Mouse (Mus musculus) liver, embryonic 11.5 days (tissue): ENCODE results near the gene Klhl26. TPM values are rescaled to one million over a fixed set of nuclear protein-coding genes. Genes with fewer than 3 reads are reported as not detected.

Experiments used
- ATAC-seq: fragments of 200-750 bp; cut with Nextera tagmentation; replicated peaks from 2 replicates; pipeline ENCODE4 v1.8.0; 2017; ENCODE audit warnings: moderate number of reproducible peaks, mild to moderate bottlenecking, moderate TSS enrichment, moderate library complexity; ENCODE audit not compliant: low FRiP score
- DNase-seq: peaks from one replicate; pipeline ENCODE4 v3.0.0-alpha.2; 2017; ENCODE audit warnings: low spot score
- H3K27ac ChIP-seq: fragments of 300-500 bp; sonication (generic); 2 replicates; pipeline ENCODE4 v1.5.1; 2014; ENCODE audit warnings: mild to moderate bottlenecking, low read depth, low read length, control low read depth
- H3K27me3 ChIP-seq: fragments of 300-500 bp; sonication (generic); replicated peaks from 2 replicates; pipeline ENCODE4 v1.6.1; 2014; ENCODE audit warnings: low read length, mixed read lengths; ENCODE audit not compliant: control insufficient read depth, insufficient read depth
- H3K36me3 ChIP-seq: fragments of 300-500 bp; sonication (generic); 2 replicates; pipeline ENCODE4 v1.6.1; 2014; ENCODE audit warnings: mild to moderate bottlenecking, low read length, moderate library complexity, mixed read lengths; ENCODE audit not compliant: control insufficient read depth, insufficient read depth
- H3K4me1 ChIP-seq: fragments of 300-500 bp; sonication (generic); replicated peaks from 2 replicates; pipeline ENCODE4 v1.6.1; 2014; ENCODE audit warnings: low read length, mixed read lengths; ENCODE audit not compliant: control insufficient read depth, insufficient read depth
- H3K4me2 ChIP-seq: fragments of 300-500 bp; sonication (generic); 2 replicates; pipeline ENCODE4 v1.6.1; 2014; ENCODE audit warnings: mild to moderate bottlenecking, control low read depth, moderate library complexity
- H3K4me3 ChIP-seq: fragments of 300-500 bp; sonication (generic); 2 replicates; pipeline ENCODE4 v1.5.1; 2014; ENCODE audit warnings: low read depth, low read length, control low read depth
- H3K9ac ChIP-seq: fragments of 300-500 bp; sonication (generic); 2 replicates; pipeline ENCODE4 v1.6.1; 2014; ENCODE audit warnings: low read depth, low read length, control low read depth
- H3K9me3 ChIP-seq: fragments of 300-500 bp; sonication (generic); 2 replicates; pipeline ENCODE4 v1.6.1; 2016; ENCODE audit warnings: low read length, inconsistent platforms, mixed read lengths; ENCODE audit not compliant: control insufficient read depth
- WGBS: fragments of 180-500 bp; shearing (Covaris S2); extraction: QIAGEN DNeasy Blood & Tissue Kit; methylation state at CpG from one replicate; pipeline ENCODE4 v1.1.7; 2014; 5-methylcytosine and 5-hydroxymethylcytosine counted together
- polyA plus RNA-seq: library from polyadenylated mRNA; unstranded; fragments of >200 nt; fragmentation: Nextera tagmentation; extraction: Ambion mirVana; gene quantifications from 2 replicates; pipeline ENCODE4 v1.2.1, GENCODE M21; 2014

Klhl26 gene
- polyA plus RNA-seq, 1 experiment from 2014 or later = 13.0 TPM

GRCm38 (mm10) chr8:70418954-70419353, 57.8 kb downstream of the Klhl26 start:
- Histone ChIP-seq H3K36me3 (no peaks in the 10 kb centered on the region), H3K4me1 (peaks cover 82% of the 10 kb centered on the region), H3K27me3 (no peaks in the 10 kb centered on the region), H3K4me2 (no peak overlapping the region), H3K27ac (no peak overlapping the region), H3K9ac (no peak overlapping the region), H3K9me3 (no peaks in the 10 kb centered on the region), H3K4me3 (no peak overlapping the region)
- ATAC-seq (no peak), DNase-seq (no peak)
- 78% methylated on average over 14 of the region's 14 CpGs for WGBS

GRCm38 (mm10) chr8:70417914-70418313, 58.9 kb downstream of the Klhl26 start:
- no peak for DNase-seq
- no peak overlapping the region for H3K4me3 ChIP-seq
- no peaks in the 10 kb centered on the region for H3K36me3 ChIP-seq
- peaks cover 74% of the 10 kb centered on the region for H3K4me1 ChIP-seq
- H3K9me3 ChIP-seq = no peaks in the 10 kb centered on the region
- ATAC-seq = no peak
- H3K27me3 ChIP-seq = no peaks in the 10 kb centered on the region
- WGBS = 63% methylated on average over 10 of the region's 10 CpGs
- H3K4me2 ChIP-seq = no peak overlapping the region
- no peak overlapping the region for H3K9ac ChIP-seq
- H3K27ac ChIP-seq = no peak overlapping the region

GRCm38 (mm10) chr8:70416941-70417340, 59.8 kb downstream of the Klhl26 start:
- ATAC-seq = no peak

GRCm38 (mm10) chr8:70415540-70416451, 61.0 kb downstream of the Klhl26 start:
- WGBS = 66% methylated on average over 8 of the region's 8 CpGs
- Histone ChIP-seq H3K27me3 (no peaks in the 10 kb centered on the region), H3K4me3 (no peak overlapping the region), H3K4me2 (no peak overlapping the region), H3K9ac (no peak overlapping the region), H3K36me3 (no peaks in the 10 kb centered on the region), H3K9me3 (no peaks in the 10 kb centered on the region), H3K27ac (no peak overlapping the region; the same call in 1 of the 2 replicates), H3K4me1 (peaks cover 53% of the 10 kb centered on the region)
- ATAC-seq (no peak; the same call in 1 of the 2 replicates), DNase-seq (no peak)

More at GRCm38 (mm10) chr8:70416941-70417340, 59.8 kb downstream of the Klhl26 start:
- Histone ChIP-seq H3K27ac (no peak overlapping the region), H3K9me3 (no peaks in the 10 kb centered on the region), H3K27me3 (no peaks in the 10 kb centered on the region), H3K36me3 (no peaks in the 10 kb centered on the region), H3K4me2 (no peak overlapping the region), H3K4me1 (peaks cover 65% of the 10 kb centered on the region), H3K4me3 (no peak overlapping the region), H3K9ac (peak overlapping the region; percentile 1; the same call in 1 of the 2 replicates)
- DNase-seq = no peak
- WGBS = 60% methylated on average over 6 of the region's 6 CpGs

- no peak overlapping the region for H3K4me3 ChIP-seq
- ATAC-seq = peak; percentile 42
- 74% methylated on average over 6 of the region's 6 CpGs for WGBS
- H3K36me3 ChIP-seq = no peaks in the 10 kb centered on the region
- peak overlapping the region; percentile 1; the same call in 1 of the 2 replicates for H3K9ac ChIP-seq
- peak overlapping the region; percentile 30 for H3K27ac ChIP-seq
- peaks cover 40% of the 10 kb centered on the region for H3K4me1 ChIP-seq
- no peak for DNase-seq
- H3K4me2 ChIP-seq = no peak overlapping the region
- H3K9me3 ChIP-seq = no peaks in the 10 kb centered on the region
- no peaks in the 10 kb centered on the region for H3K27me3 ChIP-seq
Observed at GRCm38 (mm10) chr8:70414310-70414946, 62.3 kb downstream of the Klhl26 start.

- Histone ChIP-seq H3K36me3 (no peaks in the 10 kb centered on the region), H3K4me1 (peaks cover 22% of the 10 kb centered on the region), H3K9ac (no peak overlapping the region), H3K4me2 (no peak overlapping the region), H3K27ac (no peak overlapping the region), H3K9me3 (no peaks in the 10 kb centered on the region), H3K27me3 (no peaks in the 10 kb centered on the region), H3K4me3 (no peak overlapping the region)
- no peak for ATAC-seq
- DNase-seq = no peak
- 91% methylated on average over 5 of the region's 5 CpGs for WGBS
Observed at GRCm38 (mm10) chr8:70410281-70410680, 66.5 kb downstream of the Klhl26 start.

- Histone ChIP-seq H3K27me3 (no peaks in the 10 kb centered on the region), H3K4me1 (peaks cover 22% of the 10 kb centered on the region)
- 65% methylated on average over 9 of the region's 9 CpGs for WGBS
Observed at GRCm38 (mm10) chr8:70409455-70409871, 67.3 kb downstream of the Klhl26 start.

GRCm38 (mm10) chr8:70409019-70409418, 67.7 kb downstream of the Klhl26 start:
- Histone ChIP-seq H3K27me3 (no peaks in the 10 kb centered on the region), H3K4me1 (peaks cover 19% of the 10 kb centered on the region), H3K4me2 (no peak overlapping the region), H3K4me3 (no peak overlapping the region), H3K27ac (no peak overlapping the region), H3K36me3 (peaks cover 4% of the 10 kb centered on the region; the same call in 1 of the 2 replicates), H3K9me3 (no peaks in the 10 kb centered on the region), H3K9ac (no peak overlapping the region)
- DNase-seq (no peak), ATAC-seq (no peak)
- 87% methylated on average over 10 of the region's 10 CpGs for WGBS

More at GRCm38 (mm10) chr8:70409455-70409871, 67.3 kb downstream of the Klhl26 start:
- Histone ChIP-seq H3K36me3 (peaks cover 2% of the 10 kb centered on the region; the same call in 1 of the 2 replicates), H3K4me3 (no peak overlapping the region), H3K4me2 (no peak overlapping the region), H3K9me3 (no peaks in the 10 kb centered on the region), H3K27ac (no peak overlapping the region), H3K9ac (no peak overlapping the region)
- no peak for DNase-seq
- no peak for ATAC-seq
